Mouse (Mus musculus) liver, embryonic 14.5 days (tissue): ENCODE measurements around the gene Slc34a3.

ENCODE experiments used
- CTCF ChIP-seq: IDR thresholded peaks from 2 replicates; pipeline ENCODE4 v1.5.1; 2016; ENCODE audit warnings: antibody characterized with exemption, low read depth, control low read depth
- EP300 ChIP-seq: IDR thresholded peaks from 2 replicates; pipeline ENCODE4 v1.6.1; 2016; ENCODE audit warnings: antibody characterized with exemption, low read depth

GRCm38 (mm10) chr2:25225811-25226379, 8.3 kb downstream of the Slc34a3 start:
- no peak for TF ChIP-seq CTCF
- TF ChIP-seq EP300 = no peak
